Mouse (Mus musculus) heart, embryonic 11.5 days (tissue): ENCODE data around the gene Ripply3. TPM values are rescaled to one million over a fixed set of nuclear protein-coding genes. Genes with fewer than 3 reads are reported as not detected.

Experiments used
- ATAC-seq: fragments of 200-750 bp; cut with Nextera tagmentation; replicated peaks from 2 replicates; pipeline ENCODE4 v1.8.0; 2017; ENCODE audit warnings: moderate library complexity; ENCODE audit not compliant: insufficient number of reproducible peaks, low FRiP score, low TSS enrichment
- H3K27ac ChIP-seq: fragments of 300-500 bp; sonication (generic); 2 replicates; pipeline ENCODE4 v1.5.1; 2014; ENCODE audit warnings: mild to moderate bottlenecking, low read depth, low read length
- H3K27me3 ChIP-seq: fragments of 300-500 bp; sonication (generic); 2 replicates; pipeline ENCODE4 v1.6.1; 2014; ENCODE audit warnings: mild to moderate bottlenecking, low read length, mixed read lengths; ENCODE audit not compliant: control insufficient read depth, insufficient read depth
- H3K36me3 ChIP-seq: fragments of 300-500 bp; sonication (generic); 2 replicates; pipeline ENCODE4 v1.6.1; 2014; ENCODE audit warnings: mild to moderate bottlenecking, low read length, moderate library complexity, mixed read lengths; ENCODE audit not compliant: control insufficient read depth, insufficient read depth
- H3K4me1 ChIP-seq: fragments of 300-500 bp; sonication (generic); 2 replicates; pipeline ENCODE4 v1.6.1; 2014; ENCODE audit warnings: low read length; ENCODE audit not compliant: control insufficient read depth, insufficient read depth
- H3K4me2 ChIP-seq: fragments of 300-500 bp; sonication (generic); 2 replicates; pipeline ENCODE4 v1.6.1; 2014; ENCODE audit warnings: mild to moderate bottlenecking, moderate library complexity
- H3K4me3 ChIP-seq: fragments of 300-500 bp; sonication (generic); 2 replicates; pipeline ENCODE4 v1.5.1; 2014; ENCODE audit warnings: low read depth, low read length
- H3K9ac ChIP-seq: fragments of 300-500 bp; sonication (generic); 2 replicates; pipeline ENCODE4 v1.6.1; 2014; ENCODE audit warnings: mild to moderate bottlenecking, low read depth, low read length, moderate library complexity
- H3K9me3 ChIP-seq: fragments of 300-500 bp; sonication (generic); replicated peaks from 2 replicates; pipeline ENCODE4 v1.6.1; 2016; ENCODE audit warnings: low read length; ENCODE audit not compliant: control insufficient read depth
- WGBS: fragments of 180-500 bp; shearing (Covaris S2); extraction: QIAGEN DNeasy Blood & Tissue Kit; methylation state at CpG from one replicate; pipeline ENCODE4 v1.1.7; 2014; ENCODE audit not compliant: insufficient replicate concordance; 5-methylcytosine and 5-hydroxymethylcytosine counted together
- polyA plus RNA-seq: library from polyadenylated mRNA; unstranded; fragments of >200 nt; fragmentation: Nextera tagmentation; extraction: Ambion mirVana; gene quantifications from 2 replicates; pipeline ENCODE4 v1.2.1, GENCODE M21; 2014

The Ripply3 gene
- polyA plus RNA-seq, 1 experiment from 2014 or later: 6.0 TPM

DNA sequence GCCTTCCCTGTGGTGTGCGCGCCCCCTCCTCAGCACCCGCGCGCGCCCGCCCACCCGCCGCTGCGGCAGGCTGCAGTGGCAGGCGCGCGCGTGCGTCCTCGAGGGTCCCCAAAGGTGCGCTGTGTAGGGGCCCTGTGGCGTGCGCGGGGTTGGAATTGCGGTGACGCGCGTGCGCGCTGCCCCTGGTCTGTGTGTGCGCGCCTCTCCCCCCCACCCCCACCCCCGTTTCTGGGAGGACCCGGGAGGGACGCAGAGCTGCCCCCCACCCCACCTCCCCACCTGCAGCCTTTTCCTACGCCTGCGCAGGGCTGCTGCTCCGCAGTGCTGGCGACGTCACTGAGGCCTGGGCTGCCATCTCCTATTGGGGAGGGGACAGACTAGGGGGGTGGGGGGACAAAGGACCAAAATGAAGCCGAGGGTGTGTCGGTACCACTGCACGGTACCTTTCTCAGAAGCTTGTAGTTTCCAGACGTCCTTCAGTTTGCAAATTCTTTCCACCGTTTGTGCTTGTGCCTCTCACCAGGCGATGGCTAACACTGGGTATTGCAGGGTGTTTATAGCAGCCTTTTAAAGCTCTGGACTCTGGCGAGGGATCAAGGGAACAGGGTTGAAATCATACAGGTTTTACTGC, 43.2 kb downstream of the Ripply3 start, which contains the start of gene Pigp:
Gene Pigp, minus strand, starts transcription at position 542 of the 631 bp plus-strand sequence.
- WGBS: 0% methylated on average over 34 of the region's 43 CpGs
- Histone ChIP-seq H3K4me1 (peaks cover 14% of the 10 kb centered on the region), H3K9ac (peak within 1 kb of the TSS; percentile 95), H3K27ac (peak within 1 kb of the TSS; percentile 98), H3K36me3 (no peaks in the 10 kb centered on the region), H3K27me3 (no peaks in the 10 kb centered on the region), H3K4me3 (peak within 1 kb of the TSS; percentile 93), H3K9me3 (no peaks in the 10 kb centered on the region), H3K4me2 (peak within 1 kb of the TSS; percentile 70)
- peak; percentile 83 for ATAC-seq

GRCm38 (mm10) chr16:94379386-94379785, 51.2 kb downstream of the Ripply3 start:
- H3K4me1 ChIP-seq: peaks cover 10% of the 10 kb centered on the region
- H3K4me2 ChIP-seq: no peak overlapping the region
- 68% methylated on average over 1 of the region's 1 CpGs for WGBS
- H3K27me3 ChIP-seq: no peaks in the 10 kb centered on the region
- ATAC-seq: no peak
- H3K9ac ChIP-seq: no peak overlapping the region
- no peak overlapping the region for H3K27ac ChIP-seq
- no peak overlapping the region for H3K4me3 ChIP-seq
- H3K9me3 ChIP-seq: no peaks in the 10 kb centered on the region
- H3K36me3 ChIP-seq: no peaks in the 10 kb centered on the region

GRCm38 (mm10) chr16:94383277-94383676, 55.1 kb downstream of the Ripply3 start:
- Histone ChIP-seq H3K27me3 (no peaks in the 10 kb centered on the region), H3K27ac (no peak overlapping the region), H3K4me2 (no peak overlapping the region), H3K36me3 (0 out of 2 replicates have a peak, but pooled peaks cover 2% of the 10 kb centered on the region), H3K9ac (no peak overlapping the region), H3K4me3 (no peak overlapping the region), H3K9me3 (no peaks in the 10 kb centered on the region), H3K4me1 (peaks cover 10% of the 10 kb centered on the region)
- WGBS: 84% methylated on average over 3 of the region's 3 CpGs
- ATAC-seq: no peak

Other genes starting within 250 kb of the Ripply3 start
- gene Sim2, start 243.5 kb upstream of the Ripply3 start, polyA plus RNA-seq: 0.17 TPM in 1 of 2 replicates, not detected in the other
- 7.7 and 8.5 TPM in 2 replicates for gene Hlcs, start 14.8 kb upstream of the Ripply3 start, polyA plus RNA-seq
- 204 and 213 TPM in 2 replicates for gene Ttc3, start 42.2 kb downstream of the Ripply3 start, polyA plus RNA-seq
- gene Pigp, start 43.4 kb downstream of the Ripply3 start, polyA plus RNA-seq: 82.4 and 86.1 TPM in 2 replicates
- 47.4 and 54.6 TPM in 2 replicates for gene Vps26c, start 198.4 kb downstream of the Ripply3 start, polyA plus RNA-seq
- 9.0 and 11.6 TPM in 2 replicates for gene Dyrk1a, start 241.6 kb downstream of the Ripply3 start, polyA plus RNA-seq